Mouse (Mus musculus) kidney, adult 18-20 months (tissue): ENCODE measurements around the gene Gm6803.
"Not testable (repeated sequence)": the region's sequence is repeated elsewhere in the genome, so short reads cannot be mapped to it uniquely, and the experiment has no call there.

Experiments used
- DNase-seq: peaks from one replicate; pipeline ENCODE4 v3.0.0; 2021

The Gm6803 gene

GRCm38 (mm10) chr12:88018671-88019070 is at the start of gene Gm6803:
TSS of gene Gm6803 (minus strand) at chr12:88018771.
- DNase-seq: not testable (repeated sequence)

DNA sequence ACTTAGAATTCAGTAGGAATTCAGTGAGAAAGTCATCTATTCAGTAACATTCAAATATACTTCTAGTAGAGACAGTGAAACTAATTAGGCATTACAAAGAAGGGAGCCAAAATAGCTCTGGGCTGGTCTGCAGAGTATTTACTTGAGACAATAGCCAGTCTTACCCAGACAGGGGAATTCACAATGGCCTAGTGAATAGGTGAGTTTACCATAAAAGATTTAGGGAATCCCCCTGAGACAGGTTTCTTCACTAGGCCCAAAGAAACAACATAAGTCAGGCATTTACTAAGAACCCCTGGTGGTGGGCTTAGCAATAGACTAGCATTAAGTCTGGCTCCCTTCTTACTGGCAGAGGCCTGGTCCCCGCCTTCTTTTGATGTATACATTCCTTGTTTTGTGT is 26.7 kb upstream of the Gm6803 start:
- not testable (repeated sequence) for DNase-seq

DNA sequence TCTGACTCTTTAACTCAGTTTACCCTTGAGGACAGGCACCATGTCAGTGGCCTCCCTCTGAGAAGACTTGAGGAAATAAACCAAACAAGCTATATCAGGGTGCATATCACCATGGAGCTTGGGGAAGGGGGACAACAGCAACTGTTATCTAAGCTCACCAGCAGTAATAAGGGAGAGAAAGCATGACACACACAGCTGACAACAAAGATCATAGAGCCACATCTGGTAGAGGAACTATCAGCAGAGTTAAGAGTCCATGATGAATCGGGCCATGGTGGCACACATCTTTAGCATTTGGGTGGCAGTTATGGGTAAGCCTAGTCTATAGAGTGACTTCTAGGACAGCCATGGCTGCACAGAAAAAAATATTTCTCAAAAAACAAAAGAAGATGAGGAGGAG is 21.1 kb upstream of the Gm6803 start:
- not testable (repeated sequence) for DNase-seq

GRCm38 (mm10) chr12:88039062-88039461 is 20.5 kb upstream of the Gm6803 start:
- DNase-seq: not testable (repeated sequence)

- DNase-seq: not testable (repeated sequence)
Measured at GRCm38 (mm10) chr12:88032250-88032649, 13.7 kb upstream of the Gm6803 start.

- DNase-seq: not testable (repeated sequence)
Measured at GRCm38 (mm10) chr12:88026704-88027103, 8.1 kb upstream of the Gm6803 start, which contains the start of gene Gm2056. TSS of gene Gm2056 (plus strand) at chr12:88027004.

DNA sequence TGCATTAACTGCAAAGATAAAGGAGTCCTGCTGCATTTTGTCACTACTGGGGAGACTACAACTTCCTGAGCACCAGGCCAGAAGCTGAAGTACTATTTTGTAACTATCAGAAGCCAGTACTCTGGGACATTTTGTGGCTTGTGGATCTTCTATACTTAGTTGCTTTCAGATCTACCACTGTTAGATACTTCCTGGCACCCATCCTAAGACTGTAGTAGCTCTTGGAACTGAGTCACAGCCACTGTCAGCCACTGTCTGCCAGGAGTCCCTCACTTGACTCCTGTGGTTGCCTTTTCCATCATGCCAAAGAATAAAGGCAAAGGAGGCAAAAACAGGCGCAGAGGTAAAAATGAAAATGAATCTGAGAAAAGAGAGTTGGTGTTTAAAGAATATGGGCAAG is 7.0 kb downstream of the Gm6803 start, which contains the start of gene Gm2075:
TSS of gene Gm2075 (plus strand) at position 301 of the 400 bp plus-strand sequence.
- not testable (repeated sequence) for DNase-seq

GRCm38 (mm10) chr12:88004118-88004517 is 14.5 kb downstream of the Gm6803 start:
- not testable (repeated sequence) for DNase-seq

GRCm38 (mm10) chr12:87984000-87984399 is 34.6 kb downstream of the Gm6803 start:
- not testable (repeated sequence) for DNase-seq
